Mouse (Mus musculus): ENCODE results near the gene Prrg2.

Prrg2 gene

GRCm38 (mm10) chr7:45056972-45057348, 5.5 kb downstream of the Prrg2 start:
- DNase-seq, result no peak

- no peak for DNase-seq
These were observed 6.0 kb downstream of the Prrg2 start for GRCm38 (mm10) chr7:45056329-45056971.

GRCm38 (mm10) chr7:45053931-45054510, 8.5 kb downstream of the Prrg2 start:
- peak; percentile 96 for DNase-seq

- peak; percentile 82 for DNase-seq
These were observed 9.2 kb downstream of the Prrg2 start for GRCm38 (mm10) chr7:45053117-45053930.

- DNase-seq, result peak; percentile 78
These were observed 9.7 kb downstream of the Prrg2 start, which contains the start of gene Prr12 for GRCm38 (mm10) chr7:45052862-45053116. Prr12 (minus strand) TSS chr7:45052881.

- DNase-seq, result peak; percentile 33
These were observed 10.2 kb downstream of the Prrg2 start for GRCm38 (mm10) chr7:45052181-45052861.

GRCm38 (mm10) chr7:45051601-45051974, 10.9 kb downstream of the Prrg2 start:
- DNase-seq, result no peak

- peak; percentile 79 for DNase-seq
These were observed 11.4 kb downstream of the Prrg2 start for GRCm38 (mm10) chr7:45050945-45051600.

GRCm38 (mm10) chr7:45048923-45049657, 13.4 kb downstream of the Prrg2 start:
- no peak for DNase-seq

GRCm38 (mm10) chr7:45048001-45048890, 14.2 kb downstream of the Prrg2 start:
- no peak for DNase-seq

- DNase-seq, result no peak
These were observed 15.0 kb downstream of the Prrg2 start for GRCm38 (mm10) chr7:45047491-45047890.

- DNase-seq, result no peak
These were observed 15.6 kb downstream of the Prrg2 start for GRCm38 (mm10) chr7:45046853-45047350.

GRCm38 (mm10) chr7:45045741-45046140, 16.7 kb downstream of the Prrg2 start:
- DNase-seq, result no peak

- DNase-seq, result no peak
These were observed 19.2 kb downstream of the Prrg2 start for GRCm38 (mm10) chr7:45043307-45043706.

- DNase-seq, result no peak
These were observed 21.6 kb downstream of the Prrg2 start for GRCm38 (mm10) chr7:45040851-45041250.

GRCm38 (mm10) chr7:45038411-45038810, 24.1 kb downstream of the Prrg2 start:
- DNase-seq, result no peak

GRCm38 (mm10) chr7:45037720-45038361, 24.6 kb downstream of the Prrg2 start:
- peak; percentile 69 for DNase-seq

GRCm38 (mm10) chr7:45036702-45037101, 25.8 kb downstream of the Prrg2 start:
- no peak for DNase-seq

GRCm38 (mm10) chr7:45035631-45036030, 26.8 kb downstream of the Prrg2 start:
- DNase-seq, result no peak

GRCm38 (mm10) chr7:45033722-45034359, 28.6 kb downstream of the Prrg2 start:
- no peak for DNase-seq
